ENCODE assay signal across 29 mouse cellular contexts in the genomic region with DNA sequence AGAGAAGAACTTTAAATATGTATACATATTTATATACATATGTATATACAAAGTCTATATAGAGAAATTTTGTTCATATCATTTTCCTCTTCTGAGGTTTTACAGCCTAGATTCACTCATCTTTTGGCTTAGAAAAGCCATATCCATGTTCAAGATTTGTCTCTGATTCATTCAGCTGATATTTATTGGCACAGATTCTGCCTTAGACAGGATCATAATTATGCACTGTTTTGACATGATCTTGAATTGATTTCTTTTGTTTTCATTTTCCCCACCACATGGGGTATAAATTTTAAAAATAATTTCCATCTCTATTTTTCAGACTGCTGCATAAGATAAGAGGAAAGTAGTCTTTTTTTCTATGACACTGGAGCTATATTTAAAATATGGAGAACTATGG.
DNase-seq lines count a peak whose midpoint lies in the region; ATAC-seq and TF ChIP-seq lines count a peak whose summit lies in the region.
"Had no signal": no experiment of that assay in that cellular context is flagged by ENCODE, and none has a peak within 500 bp of the region (broad histone marks: within the 10 kb centered on the region; RNA-seq: fewer than 3 reads in every experiment).

No protein-coding gene starts in this region.

- no peak overlapping the region for H3K27ac ChIP-seq in forebrain, embryonic 13.5 days
- no peak overlapping the region for H3K27ac ChIP-seq in forebrain, embryonic 15.5 days (replicated peaks)
- no peak overlapping the region for H3K27ac ChIP-seq in forebrain, postnatal 0 days (ENCODE audit: low read depth, low read length)
- H3K27ac ChIP-seq in forebrain, embryonic 12.5 days = no peak overlapping the region
- H3K27ac ChIP-seq: embryonic facial prominence, embryonic 12.5 days; gastrocnemius, adult 2 months; heart, embryonic 15.5 days; hindbrain, embryonic 10.5 days; hindbrain, embryonic 13.5 days; intestine, embryonic 15.5 days had no signal

- TF ChIP-seq CTCF in forebrain, postnatal 0 days (IDR thresholded peaks at IDR 0.05; ENCODE audit: low read depth) = no peak
- TF ChIP-seq CTCF in brain, embryonic 14.5 days (IDR thresholded peaks at IDR 0.05; ENCODE audit: borderline replicate concordance, extremely low read depth, insufficient read depth, insufficient read length) = no peak

- no peak for TF ChIP-seq POLR2A in brain, embryonic 14.5 days (IDR thresholded peaks at IDR 0.05; ENCODE audit: borderline replicate concordance, extremely low read depth, insufficient read depth, insufficient read length, poor library complexity, severe bottlenecking)

- DNase-seq in forebrain, postnatal 0 days = peak; percentile 7
- DNase-seq in Muller cell, postnatal 12 days (ENCODE audit: inconsistent ontology term) = peak; percentile 11
- peak; percentile 63 for DNase-seq in brain, embryonic 14.5 days (ENCODE audit: low read depth)
- no peak for DNase-seq in liver
- DNase-seq: adrenal gland, postnatal 10 days; adrenal gland, postnatal 36 days; cerebellum, adult 18-20 months; cerebellum, adult 9-10 months; cerebellum, postnatal 14 days; gastrocnemius, adult 2 months; gastrocnemius, postnatal 14 days; heart, adult 18-20 months; heart, postnatal 10 days; heart, postnatal 36 days; kidney, adult 11 months; kidney, adult 8-10 months had no signal

- no peaks in the 10 kb centered on the region for H3K9me3 ChIP-seq in forebrain, embryonic 13.5 days (replicated peaks)
- no peaks in the 10 kb centered on the region for H3K9me3 ChIP-seq in forebrain, embryonic 15.5 days
- H3K9me3 ChIP-seq in forebrain, postnatal 0 days (ENCODE audit: low read length) = no peaks in the 10 kb centered on the region
- no peaks in the 10 kb centered on the region for H3K9me3 ChIP-seq in forebrain, embryonic 12.5 days
- H3K9me3 ChIP-seq: embryonic facial prominence, embryonic 12.5 days; heart, embryonic 12.5 days; heart, embryonic 15.5 days; hindbrain, embryonic 10.5 days; hindbrain, embryonic 13.5 days; intestine, embryonic 15.5 days had no signal

- peak; percentile 43; the same call in 1 of the 2 replicates for ATAC-seq in forebrain, embryonic 13.5 days
- ATAC-seq in forebrain, embryonic 15.5 days (replicated peaks) = no peak; the same call in 1 of the 2 replicates
- ATAC-seq in forebrain, postnatal 0 days = peak; percentile 81
- ATAC-seq in forebrain, embryonic 12.5 days (ENCODE audit: low FRiP score) = no peak
- ATAC-seq: CD4-positive, CD25-positive, alpha-beta regulatory T cell, adult 4 months; hindbrain, embryonic 16.5 days; intestine, embryonic 15.5 days; Patski had no signal

- H3K4me3 ChIP-seq in forebrain, embryonic 13.5 days = no peak overlapping the region
- H3K4me3 ChIP-seq in forebrain, embryonic 15.5 days = no peak overlapping the region
- H3K4me3 ChIP-seq in forebrain, postnatal 0 days (ENCODE audit: low read depth, low read length) = no peak overlapping the region
- no peak overlapping the region for H3K4me3 ChIP-seq in forebrain, embryonic 12.5 days (replicated peaks)
- H3K4me3 ChIP-seq: embryonic facial prominence, embryonic 12.5 days; erythroblast, embryonic 14.5 days; gastrocnemius, adult 2 months; heart, embryonic 12.5 days; heart, embryonic 15.5 days; hindbrain, embryonic 10.5 days; hindbrain, embryonic 13.5 days; intestine, embryonic 15.5 days had no signal

- H3K27me3 ChIP-seq in forebrain, embryonic 13.5 days = no peaks in the 10 kb centered on the region
- H3K27me3 ChIP-seq in forebrain, embryonic 15.5 days = no peaks in the 10 kb centered on the region
- no peaks in the 10 kb centered on the region for H3K27me3 ChIP-seq in forebrain, postnatal 0 days (ENCODE audit: insufficient read depth, low read length)
- H3K27me3 ChIP-seq in forebrain, embryonic 12.5 days = no peaks in the 10 kb centered on the region
- H3K27me3 ChIP-seq: embryonic facial prominence, embryonic 12.5 days; heart, embryonic 12.5 days; heart, embryonic 15.5 days; hindbrain, embryonic 13.5 days; intestine, embryonic 15.5 days; Patski had no signal

- no peak overlapping the region for H3K4me2 ChIP-seq in forebrain, embryonic 13.5 days
- no peak overlapping the region for H3K4me2 ChIP-seq in forebrain, embryonic 15.5 days (replicated peaks)
- no peak overlapping the region for H3K4me2 ChIP-seq in forebrain, postnatal 0 days (ENCODE audit: low read depth)
- H3K4me2 ChIP-seq in forebrain, embryonic 12.5 days = no peak overlapping the region
- H3K4me2 ChIP-seq: embryonic facial prominence, embryonic 12.5 days; heart, embryonic 12.5 days; heart, embryonic 15.5 days; hindbrain, embryonic 13.5 days; intestine, embryonic 15.5 days had no signal

- H3K36me3 ChIP-seq in forebrain, embryonic 13.5 days (ENCODE audit: poor library complexity, severe bottlenecking) = no peaks in the 10 kb centered on the region
- H3K36me3 ChIP-seq in forebrain, embryonic 15.5 days = no peaks in the 10 kb centered on the region
- no peaks in the 10 kb centered on the region for H3K36me3 ChIP-seq in forebrain, postnatal 0 days (ENCODE audit: insufficient read depth)
- H3K36me3 ChIP-seq in forebrain, embryonic 12.5 days (replicated peaks) = no peaks in the 10 kb centered on the region
- H3K36me3 ChIP-seq: embryonic facial prominence, embryonic 12.5 days; heart, embryonic 12.5 days; heart, embryonic 15.5 days; hindbrain, embryonic 10.5 days; hindbrain, embryonic 13.5 days; intestine, embryonic 15.5 days had no signal

- H3K9ac ChIP-seq in forebrain, embryonic 13.5 days = no peak overlapping the region
- H3K9ac ChIP-seq in forebrain, embryonic 15.5 days (replicated peaks) = no peak overlapping the region
- H3K9ac ChIP-seq in forebrain, postnatal 0 days = no peak overlapping the region
- H3K9ac ChIP-seq in forebrain, embryonic 12.5 days = no peak overlapping the region
- H3K9ac ChIP-seq: embryonic facial prominence, embryonic 12.5 days; heart, embryonic 12.5 days; heart, embryonic 15.5 days; hindbrain, embryonic 13.5 days; intestine, embryonic 15.5 days had no signal

- no peaks in the 10 kb centered on the region for H3K4me1 ChIP-seq in forebrain, embryonic 13.5 days
- no peaks in the 10 kb centered on the region; the same call in 1 of the 2 replicates for H3K4me1 ChIP-seq in forebrain, embryonic 15.5 days
- H3K4me1 ChIP-seq in forebrain, postnatal 0 days (ENCODE audit: insufficient read depth) = no peaks in the 10 kb centered on the region
- no peaks in the 10 kb centered on the region for H3K4me1 ChIP-seq in forebrain, embryonic 12.5 days
- H3K4me1 ChIP-seq: embryonic facial prominence, embryonic 12.5 days; heart, embryonic 12.5 days; heart, embryonic 15.5 days; hindbrain, embryonic 10.5 days; hindbrain, embryonic 13.5 days; intestine, embryonic 15.5 days had no signal

Comparison
In these comparisons a context has a peak if more than half of its experiments do, and no peak if none do; other contexts are left out.
1. ATAC-seq: peak in forebrain, embryonic 13.5 days (single experiment) and forebrain, postnatal 0 days (single experiment); none in forebrain, embryonic 15.5 days (single experiment) and forebrain, embryonic 12.5 days (single experiment).